Mouse (Mus musculus) heart, embryonic 16.5 days (tissue): ENCODE results near the gene 1700001C19Rik. TPM values are rescaled to one million over a fixed set of nuclear protein-coding genes. Genes with fewer than 3 reads are reported as not detected.

Source experiments
- ATAC-seq: fragments of 200-750 bp; cut with Nextera tagmentation; replicated peaks from 2 replicates; pipeline ENCODE4 v1.8.0; 2017; ENCODE audit warnings: moderate number of reproducible peaks; ENCODE audit not compliant: insufficient read depth, low FRiP score; ENCODE audit errors: extremely low read depth
- H3K27ac ChIP-seq: fragments of 300-500 bp; sonication (generic); 2 replicates; pipeline ENCODE4 v1.5.1; 2014; ENCODE audit warnings: mild to moderate bottlenecking, low read length, control low read depth, moderate library complexity
- H3K27me3 ChIP-seq: fragments of 300-500 bp; sonication (generic); 2 replicates; pipeline ENCODE4 v1.6.1; 2014; ENCODE audit warnings: low read length, mixed read lengths; ENCODE audit not compliant: control insufficient read depth, insufficient read depth
- H3K36me3 ChIP-seq: fragments of 300-500 bp; sonication (generic); 2 replicates; pipeline ENCODE4 v1.6.1; 2014; ENCODE audit not compliant: control insufficient read depth, insufficient read depth
- H3K4me1 ChIP-seq: fragments of 300-500 bp; sonication (generic); 2 replicates; pipeline ENCODE4 v1.6.1; 2014; ENCODE audit warnings: low read length, mixed read lengths; ENCODE audit not compliant: control insufficient read depth, insufficient read depth
- H3K4me2 ChIP-seq: fragments of 300-500 bp; sonication (generic); 2 replicates; pipeline ENCODE4 v1.6.1; 2014; ENCODE audit warnings: low read depth, mild to moderate bottlenecking, control low read depth, low read length
- H3K4me3 ChIP-seq: fragments of 300-500 bp; sonication (generic); 2 replicates; pipeline ENCODE4 v1.5.1; 2014; ENCODE audit warnings: mild to moderate bottlenecking, control low read depth, low read length
- H3K9ac ChIP-seq: fragments of 300-500 bp; sonication (generic); 2 replicates; pipeline ENCODE4 v1.6.1; 2014; ENCODE audit warnings: low read length, control low read depth
- H3K9me3 ChIP-seq: fragments of 300-500 bp; sonication (generic); replicated peaks from 2 replicates; pipeline ENCODE4 v1.6.1; 2016; ENCODE audit warnings: low read length; ENCODE audit not compliant: control insufficient read depth
- WGBS: fragments of 180-500 bp; shearing (Covaris S2); extraction: QIAGEN DNeasy Blood & Tissue Kit; methylation state at CpG from one replicate; pipeline ENCODE4 v1.1.7; 2014; 5-methylcytosine and 5-hydroxymethylcytosine counted together
- polyA plus RNA-seq: library from polyadenylated mRNA; unstranded; fragments of >200 nt; fragmentation: Nextera tagmentation; extraction: Ambion mirVana; gene quantifications from 2 replicates; pipeline ENCODE4 v1.2.1, GENCODE M21; 2015

Gene 1700001C19Rik
- polyA plus RNA-seq, 1 experiment from 2014 or later: 0.64 TPM

GRCm38 (mm10) chr17:47442271-47442670 lies 5.1 kb upstream of the 1700001C19Rik start:
- Histone ChIP-seq H3K4me1 (peaks cover 46% of the 10 kb centered on the region), H3K36me3 (no peaks in the 10 kb centered on the region), H3K27me3 (no peaks in the 10 kb centered on the region), H3K9ac (no peak overlapping the region), H3K4me2 (no peak overlapping the region), H3K9me3 (no peaks in the 10 kb centered on the region), H3K4me3 (no peak overlapping the region), H3K27ac (no peak overlapping the region)
- 81% methylated on average over 3 of the region's 3 CpGs for WGBS
- no peak for ATAC-seq

GRCm38 (mm10) chr17:47441296-47442051 lies 4.3 kb upstream of the 1700001C19Rik start:
- no peak for ATAC-seq
- peak overlapping the region; percentile 6; the same call in 1 of the 2 replicates for H3K27ac ChIP-seq
- H3K4me2 ChIP-seq: no peak overlapping the region
- peaks cover 41% of the 10 kb centered on the region for H3K4me1 ChIP-seq
- no peaks in the 10 kb centered on the region for H3K9me3 ChIP-seq
- peak overlapping the region; percentile 8; the same call in 1 of the 2 replicates for H3K9ac ChIP-seq
- no peaks in the 10 kb centered on the region for H3K36me3 ChIP-seq
- no peak overlapping the region for H3K4me3 ChIP-seq
- H3K27me3 ChIP-seq: no peaks in the 10 kb centered on the region
- WGBS: 50% methylated on average over 19 of the region's 19 CpGs

- no peaks in the 10 kb centered on the region for H3K9me3 ChIP-seq
- WGBS: 20% methylated on average over 9 of the region's 9 CpGs
- ATAC-seq: no peak
- 0 out of 2 replicates have a peak overlapping the region, but pooled peaks have one; percentile 7 for H3K27ac ChIP-seq
- H3K4me1 ChIP-seq: peaks cover 33% of the 10 kb centered on the region
- H3K4me3 ChIP-seq: no peak overlapping the region
- no peak overlapping the region for H3K4me2 ChIP-seq
- H3K9ac ChIP-seq: peak overlapping the region; percentile 28; the same call in 1 of the 2 replicates
- H3K36me3 ChIP-seq: no peaks in the 10 kb centered on the region
- no peaks in the 10 kb centered on the region for H3K27me3 ChIP-seq
Observed at GRCm38 (mm10) chr17:47440359-47440890, 3.2 kb upstream of the 1700001C19Rik start.

- Histone ChIP-seq H3K27ac (no peak overlapping the region), H3K9ac (no peak overlapping the region), H3K36me3 (no peaks in the 10 kb centered on the region), H3K4me2 (no peak overlapping the region), H3K9me3 (no peaks in the 10 kb centered on the region), H3K4me1 (peaks cover 32% of the 10 kb centered on the region), H3K27me3 (no peaks in the 10 kb centered on the region), H3K4me3 (no peak overlapping the region)
- ATAC-seq: no peak
- 50% methylated on average over 9 of the region's 9 CpGs for WGBS
Observed at GRCm38 (mm10) chr17:47439396-47440028, 2.3 kb upstream of the 1700001C19Rik start.

GRCm38 (mm10) chr17:47438611-47439010 lies 1.4 kb upstream of the 1700001C19Rik start:
- Histone ChIP-seq H3K4me1 (peaks cover 24% of the 10 kb centered on the region), H3K4me2 (no peak overlapping the region), H3K27ac (no peak overlapping the region), H3K9ac (0 out of 2 replicates have a peak overlapping the region, but pooled peaks have one; percentile 18), H3K36me3 (no peaks in the 10 kb centered on the region), H3K4me3 (no peak overlapping the region), H3K9me3 (no peaks in the 10 kb centered on the region), H3K27me3 (no peaks in the 10 kb centered on the region)
- 75% methylated on average over 6 of the region's 6 CpGs for WGBS
- ATAC-seq: no peak

- H3K4me1 ChIP-seq: peaks cover 19% of the 10 kb centered on the region
- 1% methylated on average over 45 of the region's 45 CpGs for WGBS
- peak within 1 kb of the TSS; percentile 93 for H3K4me2 ChIP-seq
- H3K36me3 ChIP-seq: no peaks in the 10 kb centered on the region
- H3K27me3 ChIP-seq: no peaks in the 10 kb centered on the region
- H3K9ac ChIP-seq: peak within 1 kb of the TSS; percentile 80
- no peaks in the 10 kb centered on the region for H3K9me3 ChIP-seq
- H3K27ac ChIP-seq: no peak within 1 kb of the TSS
- peak; percentile 50; the same call in 1 of the 2 replicates for ATAC-seq
- H3K4me3 ChIP-seq: peak within 1 kb of the TSS; percentile 66
Observed at GRCm38 (mm10) chr17:47436156-47436906, 845 bp downstream of the 1700001C19Rik start, which contains the start of gene AI661453. Gene AI661453, plus strand, starts transcription at chr17:47436615.

- H3K4me1 ChIP-seq: peaks cover 7% of the 10 kb centered on the region
- no peak overlapping the region for H3K4me3 ChIP-seq
- no peaks in the 10 kb centered on the region for H3K36me3 ChIP-seq
- no peaks in the 10 kb centered on the region for H3K9me3 ChIP-seq
- H3K4me2 ChIP-seq: no peak overlapping the region
- ATAC-seq: no peak
- H3K27me3 ChIP-seq: no peaks in the 10 kb centered on the region
- 62% methylated on average over 5 of the region's 5 CpGs for WGBS
- no peak overlapping the region for H3K9ac ChIP-seq
- no peak overlapping the region for H3K27ac ChIP-seq
Observed at GRCm38 (mm10) chr17:47430815-47431214, 6.4 kb downstream of the 1700001C19Rik start.

- peak overlapping the region; percentile 23 for H3K4me3 ChIP-seq
- peaks cover 10% of the 10 kb centered on the region for H3K4me1 ChIP-seq
- WGBS: 8% methylated on average over 8 of the region's 8 CpGs
- H3K36me3 ChIP-seq: no peaks in the 10 kb centered on the region
- H3K27ac ChIP-seq: no peak overlapping the region
- ATAC-seq: peak; percentile 55; the same call in 1 of the 2 replicates
- no peaks in the 10 kb centered on the region for H3K27me3 ChIP-seq
- H3K9ac ChIP-seq: 0 out of 2 replicates have a peak overlapping the region, but pooled peaks have one; percentile 16
- H3K4me2 ChIP-seq: peak overlapping the region; percentile 51
- H3K9me3 ChIP-seq: no peaks in the 10 kb centered on the region
Observed at GRCm38 (mm10) chr17:47428831-47429304, 8.3 kb downstream of the 1700001C19Rik start.
